Mouse (Mus musculus): ENCODE data around the gene Gtf2f2.

DNA sequence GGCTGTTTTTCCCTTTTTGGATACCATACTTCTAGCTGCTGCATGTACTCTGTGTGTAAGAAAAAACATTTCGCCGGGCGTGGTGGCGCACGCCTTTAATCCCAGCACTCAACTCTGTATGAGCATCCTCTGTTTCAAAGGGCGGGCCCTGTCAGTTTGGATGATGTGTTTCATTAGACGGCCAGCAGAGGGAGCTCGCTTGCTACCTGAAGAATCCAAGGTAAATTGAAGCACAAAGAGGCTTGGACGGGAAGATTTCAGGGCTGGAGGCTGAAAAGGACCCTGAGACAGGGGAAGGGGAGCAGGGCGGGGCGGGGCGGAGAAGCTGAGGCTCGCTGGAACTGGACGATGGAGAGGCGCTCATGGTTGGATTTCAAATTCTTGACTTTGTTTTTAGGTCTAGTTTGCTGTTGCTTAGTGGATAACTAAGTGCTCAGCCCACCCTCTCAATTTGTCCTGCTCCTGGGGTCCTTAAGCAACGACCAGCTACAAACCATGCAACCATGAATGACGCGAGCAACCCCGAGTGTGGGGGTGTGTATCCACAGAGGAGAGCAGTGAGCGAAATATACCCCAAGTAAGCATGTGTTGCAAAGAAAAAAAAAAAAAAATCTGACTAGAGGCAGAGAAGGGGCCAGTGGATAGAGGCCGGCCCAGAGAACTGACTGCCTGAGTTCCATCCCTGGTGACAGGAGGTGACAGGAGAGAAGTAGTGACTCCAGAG, 134.2 kb downstream of the Gtf2f2 start:
- peak; percentile 71 for TF ChIP-seq CTCF (IDR thresholded peaks at IDR 0.05; ENCODE audit: control insufficient read depth, insufficient read depth, low read length)
- TF ChIP-seq POLR2A (IDR thresholded peaks at IDR 0.05; ENCODE audit: borderline replicate concordance, control insufficient read depth, low read depth, low read length): no peak
